Mouse (Mus musculus) MEL (cell line): ENCODE measurements around the gene Ythdc1.

Source experiments
- CTCF ChIP-seq, 3 experiments: IDR thresholded peaks in 2 of 3; conservative IDR thresholded peaks in 1 of 3; 2 replicates each; pipeline ENCODE4 v1.5.1; 2011 to 2012; ENCODE audit warnings: low read length in 3 of 3, low read depth in 2 of 3, mild to moderate bottlenecking in 2 of 3, improper control_type of control experiment in 1 of 3, inconsistent platforms in 1 of 3, mixed read lengths in 1 of 3, moderate library complexity in 1 of 3; ENCODE audit not compliant: control insufficient read depth in 1 of 3, insufficient read depth in 1 of 3, poor library complexity in 1 of 3, severe bottlenecking in 1 of 3
- ZC3H11A ChIP-seq: IDR thresholded peaks from 2 replicates; pipeline ENCODE4 v1.6.1; 2012; ENCODE audit warnings: low read depth, mild to moderate bottlenecking, inconsistent platforms, low read length, improper control_type of control experiment

DNA sequence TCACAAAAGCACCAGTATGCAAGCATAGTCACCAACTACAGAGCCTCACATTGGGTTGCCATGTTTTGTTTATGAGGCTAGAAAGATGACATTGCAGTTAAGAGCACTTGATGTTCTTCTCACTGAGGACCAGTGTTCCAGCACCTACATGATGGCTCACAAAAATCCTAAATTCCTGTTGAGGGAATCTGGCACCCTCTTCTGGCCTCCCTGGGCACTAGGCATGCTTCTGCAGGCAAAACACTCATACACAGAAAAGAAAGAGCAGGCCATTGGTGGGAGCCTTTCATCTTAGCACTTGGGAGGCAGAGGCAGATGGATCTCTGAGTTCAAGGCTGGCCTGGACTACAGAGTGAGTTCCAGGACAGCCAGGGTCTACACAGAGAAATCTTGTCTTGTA is 33.0 kb upstream of the Ythdc1 start:
- no peak for TF ChIP-seq ZC3H11A
- no peak for TF ChIP-seq CTCF (IDR thresholded peaks at IDR 0.05 in 2 of 3, conservative IDR thresholded peaks at IDR 0.05 in 1 of 3; ENCODE audit: control insufficient read depth in 1 of 3, insufficient read depth in 1 of 3, low read depth in 2 of 3, low read length in 3 of 3, poor library complexity in 1 of 3, severe bottlenecking in 1 of 3)
